Mouse (Mus musculus) embryonic facial prominence, embryonic 14.5 days (tissue): ENCODE results near the gene Zfp870. TPM values are rescaled to one million over a fixed set of nuclear protein-coding genes. Genes with fewer than 3 reads are reported as not detected.
"Not testable (repeated sequence)": the region's sequence is repeated elsewhere in the genome, so short reads cannot be mapped to it uniquely, and the experiment has no call there.

Experiments used
- ATAC-seq: fragments of 200-750 bp; cut with Nextera tagmentation; 2 replicates; pipeline ENCODE4 v1.8.0; 2017; ENCODE audit warnings: low read depth, moderate number of reproducible peaks, moderate TSS enrichment
- DNase-seq: peaks from one replicate; pipeline ENCODE4 v3.0.0-alpha.2; 2015; ENCODE audit warnings: low spot score
- H3K27ac ChIP-seq: fragments of 300-500 bp; sonication (generic); replicated peaks from 2 replicates; pipeline ENCODE4 v1.5.1; 2014; ENCODE audit warnings: low read depth, mild to moderate bottlenecking, low read length, moderate library complexity
- H3K27me3 ChIP-seq: fragments of 300-500 bp; sonication (generic); replicated peaks from 2 replicates; pipeline ENCODE4 v1.6.1; 2014; ENCODE audit warnings: low read length; ENCODE audit not compliant: control insufficient read depth, insufficient read depth
- H3K36me3 ChIP-seq: fragments of 300-500 bp; sonication (generic); 2 replicates; pipeline ENCODE4 v1.6.1; 2014; ENCODE audit warnings: low read length, mixed read lengths; ENCODE audit not compliant: control insufficient read depth, insufficient read depth
- H3K4me1 ChIP-seq: fragments of 300-500 bp; sonication (generic); 2 replicates; pipeline ENCODE4 v1.6.1; 2014; ENCODE audit warnings: antibody characterized with exemption, low read length; ENCODE audit not compliant: control insufficient read depth, insufficient read depth
- H3K4me2 ChIP-seq: fragments of 300-500 bp; sonication (generic); 2 replicates; pipeline ENCODE4 v1.6.1; 2014; ENCODE audit warnings: low read depth, mild to moderate bottlenecking, low read length, moderate library complexity, mixed read lengths
- H3K4me3 ChIP-seq: fragments of 300-500 bp; sonication (generic); 2 replicates; pipeline ENCODE4 v1.5.1; 2014; ENCODE audit warnings: low read depth, mild to moderate bottlenecking, low read length
- H3K9ac ChIP-seq: fragments of 300-500 bp; sonication (generic); 2 replicates; pipeline ENCODE4 v1.6.1; 2014; ENCODE audit warnings: low read depth, mild to moderate bottlenecking, low read length, moderate library complexity, mixed read lengths
- H3K9me3 ChIP-seq: fragments of 300-500 bp; sonication (generic); 2 replicates; pipeline ENCODE4 v1.6.1; 2016; ENCODE audit warnings: low read length; ENCODE audit not compliant: control insufficient read depth
- WGBS: fragments of 180-500 bp; shearing (Covaris S2); extraction: QIAGEN DNeasy Blood & Tissue Kit; methylation state at CpG from one replicate; pipeline ENCODE4 v1.1.7; 2014; 5-methylcytosine and 5-hydroxymethylcytosine counted together
- polyA plus RNA-seq: library from polyadenylated mRNA; unstranded; fragments of >200 nt; fragmentation: Nextera tagmentation; extraction: Ambion mirVana; gene quantifications from 2 replicates; pipeline ENCODE4 v1.2.1, GENCODE M21; 2014

The Zfp870 gene
- polyA plus RNA-seq, 1 experiment from 2014 or later: 8.9 TPM

DNA sequence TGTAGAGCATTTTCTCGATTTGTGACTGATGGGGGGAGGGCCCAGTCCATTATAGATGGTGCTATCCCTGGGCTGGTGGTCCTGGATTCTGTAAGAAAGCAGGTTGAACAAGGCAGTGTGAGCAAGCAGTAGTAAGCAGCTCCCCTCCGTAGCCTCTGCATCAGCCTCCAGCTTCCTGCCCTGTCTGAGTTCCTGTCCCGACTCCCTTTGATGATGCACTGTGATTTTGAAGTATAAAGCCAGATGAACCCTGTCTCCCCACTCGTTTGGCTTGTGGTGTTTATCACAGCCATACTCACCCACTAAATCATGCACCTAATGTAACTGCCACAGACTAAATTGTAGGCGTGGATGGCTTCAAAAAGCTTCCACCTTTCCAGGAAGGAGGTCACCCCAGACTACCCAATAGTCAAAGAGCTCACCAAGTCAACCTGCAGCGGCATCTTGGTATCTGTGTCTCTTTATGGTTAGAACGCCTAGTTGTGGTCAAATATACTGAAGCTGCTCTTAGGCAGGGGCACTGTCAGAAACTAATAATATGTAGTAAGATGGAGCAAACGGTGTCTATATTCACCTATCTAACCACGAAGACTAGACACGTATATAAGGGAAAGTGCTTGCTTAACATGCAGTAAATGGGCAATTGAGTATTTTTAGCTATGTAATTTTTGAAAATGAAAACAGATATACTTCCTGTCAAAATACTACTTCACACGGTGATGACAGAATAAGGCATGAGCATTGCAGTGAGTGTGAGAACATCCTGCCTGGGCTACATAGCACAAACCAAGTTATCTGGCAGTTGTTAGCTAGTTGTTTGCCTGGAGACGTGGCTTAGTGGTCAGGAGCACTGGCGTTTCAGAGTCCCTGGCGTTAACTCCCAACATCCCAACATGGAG lies 10.9 kb downstream of the Zfp870 start:
- peaks cover 64% of the 10 kb centered on the region for H3K36me3 ChIP-seq
- 90% methylated on average over 14 of the region's 14 CpGs for WGBS
- DNase-seq: no peak

DNA sequence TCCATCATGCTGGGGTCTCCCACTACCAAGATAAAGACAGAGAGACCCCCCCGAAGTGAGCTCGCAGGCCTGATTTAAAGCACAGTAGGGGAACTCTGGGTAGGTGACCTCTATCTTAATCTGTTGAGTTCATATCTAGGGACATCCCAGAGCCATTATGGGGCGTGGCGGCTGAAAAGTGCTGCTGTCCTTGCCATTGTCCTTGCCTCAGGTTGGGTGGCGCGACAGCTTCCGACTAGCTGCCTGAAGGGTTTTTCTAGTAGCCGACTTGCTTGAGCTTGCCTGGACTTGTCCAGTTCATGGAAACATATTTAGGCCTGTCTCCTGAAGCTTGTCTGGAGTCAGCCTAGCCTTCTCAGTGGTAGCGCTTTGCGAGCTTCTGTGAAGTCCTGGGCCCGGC lies 12.7 kb downstream of the Zfp870 start:
- DNase-seq (no peak), ATAC-seq (no peak)
- peaks cover 48% of the 10 kb centered on the region for H3K36me3 ChIP-seq
- H3K27me3 ChIP-seq: no peaks in the 10 kb centered on the region
- H3K4me2 ChIP-seq: no peak overlapping the region
- no peak overlapping the region for H3K27ac ChIP-seq
- no peaks in the 10 kb centered on the region for H3K4me1 ChIP-seq
- H3K9ac ChIP-seq: no peak overlapping the region
- no peaks in the 10 kb centered on the region for H3K9me3 ChIP-seq
- WGBS: 88% methylated on average over 11 of the region's 11 CpGs
- no peak overlapping the region for H3K4me3 ChIP-seq

More for the DNA sequence above, 10.9 kb downstream of the Zfp870 start:
- ATAC-seq: no peak
- no peaks in the 10 kb centered on the region for H3K9me3 ChIP-seq
- H3K27me3 ChIP-seq: no peaks in the 10 kb centered on the region
- H3K4me1 ChIP-seq: no peaks in the 10 kb centered on the region
- H3K27ac ChIP-seq: no peak overlapping the region
- H3K4me2 ChIP-seq: no peak overlapping the region
- H3K9ac ChIP-seq: no peak overlapping the region
- no peak overlapping the region for H3K4me3 ChIP-seq

DNA sequence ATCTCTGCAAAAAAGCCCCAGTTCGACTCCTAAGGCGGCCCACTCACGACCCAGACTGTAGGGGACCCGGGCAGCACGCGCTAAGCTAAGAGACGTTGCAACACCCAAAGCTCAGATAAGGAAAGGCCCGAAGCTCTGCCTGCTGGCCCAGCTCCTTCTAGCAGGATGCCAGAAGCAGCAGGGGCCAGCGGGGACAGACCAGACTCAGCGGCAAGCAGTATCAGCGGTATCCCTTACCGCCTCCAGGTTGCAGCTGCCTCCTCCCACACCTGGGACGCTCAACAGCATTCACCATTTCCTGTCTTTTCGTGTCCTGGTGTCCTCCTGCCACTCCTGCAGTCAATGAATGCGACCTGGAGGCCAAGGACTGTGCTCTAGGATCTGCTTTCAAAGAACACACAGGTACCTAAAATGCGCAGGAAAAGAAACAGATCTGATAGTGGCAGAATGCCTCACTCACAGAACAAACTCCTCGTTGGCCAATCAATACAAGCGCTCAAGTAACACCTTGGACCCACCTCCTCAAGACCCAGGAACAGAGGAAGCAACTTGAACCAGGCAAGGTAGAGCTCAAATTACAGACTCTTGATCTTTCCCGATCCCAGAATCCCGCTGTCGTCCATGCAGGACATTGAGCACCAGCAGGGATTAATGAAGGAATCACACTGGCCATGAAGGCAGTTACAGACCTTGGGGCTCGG lies 13.8 kb downstream of the Zfp870 start:
- Histone ChIP-seq H3K4me1 (no peaks in the 10 kb centered on the region), H3K4me3 (no peak overlapping the region), H3K4me2 (peak overlapping the region; percentile 17; the same call in 1 of the 2 replicates), H3K9me3 (no peaks in the 10 kb centered on the region), H3K27ac (no peak overlapping the region), H3K36me3 (peaks cover 36% of the 10 kb centered on the region), H3K9ac (no peak overlapping the region), H3K27me3 (no peaks in the 10 kb centered on the region)
- 8% methylated on average over 21 of the region's 22 CpGs for WGBS
- ATAC-seq (no peak; the same call in 1 of the 2 replicates), DNase-seq (no peak)

DNA sequence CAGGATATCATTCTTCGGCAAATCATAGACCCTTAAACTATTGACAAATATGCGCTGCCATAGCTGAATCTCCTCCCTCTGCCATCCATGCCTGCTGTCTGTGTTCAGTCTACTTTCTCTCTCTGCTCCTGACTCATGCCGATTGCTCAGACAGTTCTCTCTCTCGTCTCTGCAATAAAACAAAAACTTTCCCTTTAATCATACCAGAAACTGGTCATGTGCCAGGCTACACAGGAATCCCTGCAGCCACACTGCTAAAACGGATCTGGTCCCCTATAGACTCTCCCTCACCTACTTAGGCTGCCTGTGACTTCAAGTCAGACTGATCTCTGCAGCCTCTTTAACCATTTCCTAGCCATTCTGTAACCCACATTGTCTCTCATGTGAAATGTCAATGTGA lies 18.7 kb downstream of the Zfp870 start:
- Histone ChIP-seq H3K4me1 (no peaks in the 10 kb centered on the region), H3K27me3 (no peaks in the 10 kb centered on the region), H3K4me3 (no peak overlapping the region), H3K9me3 (no peaks in the 10 kb centered on the region), H3K4me2 (no peak overlapping the region), H3K36me3 (no peaks in the 10 kb centered on the region), H3K9ac (no peak overlapping the region), H3K27ac (no peak overlapping the region)
- DNase-seq (no peak), ATAC-seq (no peak)
- 65% methylated on average over 5 of the region's 5 CpGs for WGBS

DNA sequence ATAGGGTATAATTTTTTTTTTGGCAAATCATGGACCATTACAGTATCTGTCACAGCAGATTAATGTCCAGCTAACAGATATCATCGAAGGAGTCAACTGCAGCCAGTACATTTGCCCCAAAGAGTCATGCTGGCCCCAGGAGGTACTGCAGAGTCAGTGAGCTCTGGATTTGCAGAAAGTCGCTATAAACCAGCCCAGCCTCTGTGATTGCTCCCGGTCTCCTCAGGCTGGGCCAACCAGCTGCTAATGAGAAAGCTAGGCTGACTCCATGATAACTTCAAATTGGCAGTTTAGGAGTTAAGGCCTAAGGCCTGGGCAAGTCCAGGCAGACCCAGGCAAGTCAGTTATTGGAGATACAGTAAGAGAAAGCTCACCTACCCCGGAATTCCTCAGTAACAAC lies 19.4 kb downstream of the Zfp870 start:
- Histone ChIP-seq H3K27me3 (no peaks in the 10 kb centered on the region), H3K9ac (no peak overlapping the region), H3K4me3 (no peak overlapping the region), H3K4me2 (no peak overlapping the region), H3K4me1 (no peaks in the 10 kb centered on the region), H3K9me3 (no peaks in the 10 kb centered on the region), H3K27ac (no peak overlapping the region), H3K36me3 (no peaks in the 10 kb centered on the region)
- no peak for DNase-seq
- 67% methylated on average over 4 of the region's 4 CpGs for WGBS
- ATAC-seq: no peak

DNA sequence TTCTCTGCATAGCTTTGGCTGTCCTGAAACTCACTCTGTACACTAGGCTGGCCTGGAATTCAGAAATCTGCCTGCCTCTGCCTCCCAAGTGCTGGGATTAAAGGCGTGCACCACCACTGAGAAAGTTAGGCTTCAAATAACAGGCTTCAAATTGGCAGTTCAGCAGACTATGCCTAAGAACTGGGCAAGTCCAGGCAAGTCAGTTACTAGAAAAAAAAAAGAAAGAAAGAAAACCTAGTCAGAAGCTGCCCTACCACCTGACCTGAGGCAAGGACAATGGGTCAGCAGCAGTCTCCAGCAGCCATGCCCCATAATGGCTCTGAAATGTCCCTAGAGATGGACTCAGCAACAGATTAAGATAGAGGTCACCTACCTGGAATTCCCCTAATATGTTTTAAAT lies 20.0 kb downstream of the Zfp870 start:
- no peaks in the 10 kb centered on the region for H3K4me1 ChIP-seq
- H3K4me3 ChIP-seq: no peak overlapping the region
- H3K36me3 ChIP-seq: no peaks in the 10 kb centered on the region
- H3K27ac ChIP-seq: no peak overlapping the region
- DNase-seq (no peak), ATAC-seq (no peak)
- no peaks in the 10 kb centered on the region for H3K9me3 ChIP-seq
- H3K27me3 ChIP-seq: no peaks in the 10 kb centered on the region
- H3K9ac ChIP-seq: no peak overlapping the region
- 86% methylated on average over 1 of the region's 1 CpGs for WGBS
- H3K4me2 ChIP-seq: no peak overlapping the region

DNA sequence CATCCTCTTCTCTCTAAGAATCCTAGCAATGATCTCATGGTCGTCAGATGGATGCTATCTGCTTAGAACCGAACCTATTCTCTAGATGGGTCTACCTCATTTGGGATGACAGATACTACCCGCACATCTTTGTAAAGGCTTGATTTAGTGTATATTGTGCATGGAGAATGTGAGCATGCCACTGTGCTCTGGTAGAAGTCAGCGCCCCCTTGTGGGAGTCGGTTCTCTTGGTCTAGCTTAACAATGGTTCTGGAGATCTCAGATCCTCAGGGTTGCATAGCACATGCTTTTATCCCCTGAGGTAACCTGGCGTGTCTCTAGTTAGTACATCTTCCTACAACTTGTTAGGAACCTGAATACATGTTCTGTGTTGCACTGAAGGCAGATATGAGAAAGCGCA lies 24.2 kb downstream of the Zfp870 start:
- not testable (repeated sequence) for ATAC-seq, H3K9me3 ChIP-seq, H3K9ac ChIP-seq, H3K4me1 ChIP-seq, H3K27ac ChIP-seq, DNase-seq, H3K27me3 ChIP-seq, H3K4me3 ChIP-seq, H3K4me2 ChIP-seq, H3K36me3 ChIP-seq
- 68% methylated on average over 3 of the region's 7 CpGs for WGBS

DNA sequence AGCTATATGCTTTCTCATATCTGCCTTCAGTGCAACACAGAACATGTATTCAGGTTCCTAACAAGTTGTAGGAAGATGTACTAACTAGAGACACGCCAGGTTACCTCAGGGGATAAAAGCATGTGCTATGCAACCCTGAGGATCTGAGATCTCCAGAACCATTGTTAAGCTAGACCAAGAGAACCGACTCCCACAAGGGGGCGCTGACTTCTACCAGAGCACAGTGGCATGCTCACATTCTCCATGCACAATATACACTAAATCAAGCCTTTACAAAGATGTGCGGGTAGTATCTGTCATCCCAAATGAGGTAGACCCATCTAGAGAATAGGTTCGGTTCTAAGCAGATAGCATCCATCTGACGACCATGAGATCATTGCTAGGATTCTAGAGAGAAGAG lies 34.7 kb downstream of the Zfp870 start:
- H3K9ac ChIP-seq, H3K4me2 ChIP-seq, H3K4me3 ChIP-seq, H3K4me1 ChIP-seq, H3K36me3 ChIP-seq, DNase-seq, H3K27me3 ChIP-seq, ATAC-seq, H3K9me3 ChIP-seq, H3K27ac ChIP-seq: not testable (repeated sequence)
- WGBS: 88% methylated on average over 2 of the region's 6 CpGs
